ENCODE assay signal across 9 mouse cellular contexts in genomic region chr11:49871914-49872313, GRCm38 (mm10). TPM values are rescaled to one million over a fixed set of nuclear protein-coding genes. Genes with fewer than 3 reads are reported as not detected.
DNase-seq lines count a peak whose midpoint lies in the region; ATAC-seq and TF ChIP-seq lines count a peak whose summit lies in the region.
"Had no signal": no experiment of that assay in that cellular context is flagged by ENCODE, and none has a peak within 500 bp of the region (broad histone marks: within the 10 kb centered on the region; RNA-seq: fewer than 3 reads in every experiment).

No protein-coding gene starts in this region.

- 53% methylated on average over 6 of the region's 6 CpGs for WGBS in heart, embryonic 15.5 days
- 61% methylated on average over 6 of the region's 6 CpGs for WGBS in limb, embryonic 10.5 days
- WGBS in midbrain, embryonic 15.5 days: 62% methylated on average over 6 of the region's 6 CpGs

- no peak overlapping the region for H3K4me3 ChIP-seq in G1E (ENCODE audit: low read depth, low read length)
- H3K4me3 ChIP-seq in heart, embryonic 15.5 days: no peak overlapping the region
- H3K4me3 ChIP-seq in limb, embryonic 10.5 days: no peak overlapping the region
- no peak overlapping the region for H3K4me3 ChIP-seq in midbrain, embryonic 15.5 days
- H3K4me3 ChIP-seq: limb, embryonic 13.5 days had no signal

- H3K27me3 ChIP-seq in G1E (ENCODE audit: insufficient read depth, low read length): no peaks in the 10 kb centered on the region
- no peaks in the 10 kb centered on the region for H3K27me3 ChIP-seq in heart, embryonic 15.5 days
- no peaks in the 10 kb centered on the region for H3K27me3 ChIP-seq in limb, embryonic 10.5 days (ENCODE audit: low read depth, poor library complexity, severe bottlenecking)
- H3K27me3 ChIP-seq in midbrain, embryonic 15.5 days (replicated peaks): no peaks in the 10 kb centered on the region
- H3K27me3 ChIP-seq: limb, embryonic 13.5 days had no signal

- peaks cover 80% of the 10 kb centered on the region for H3K36me3 ChIP-seq in G1E (replicated peaks)
- peaks cover 22% of the 10 kb centered on the region for H3K36me3 ChIP-seq in heart, embryonic 15.5 days
- H3K36me3 ChIP-seq in limb, embryonic 10.5 days: peaks cover 46% of the 10 kb centered on the region
- peaks cover 35% of the 10 kb centered on the region; the same call in 1 of the 2 replicates for H3K36me3 ChIP-seq in midbrain, embryonic 15.5 days (replicated peaks)

- peaks cover 22% of the 10 kb centered on the region for H3K4me1 ChIP-seq in G1E (ENCODE audit: insufficient read depth, low read depth, low read length)
- H3K4me1 ChIP-seq in heart, embryonic 15.5 days (replicated peaks): peaks cover 10% of the 10 kb centered on the region
- no peaks in the 10 kb centered on the region for H3K4me1 ChIP-seq in limb, embryonic 10.5 days
- no peaks in the 10 kb centered on the region for H3K4me1 ChIP-seq in midbrain, embryonic 15.5 days

- no peak for ATAC-seq in G1E (ENCODE audit: extremely low read depth, insufficient number of reproducible peaks, low FRiP score, poor library complexity, severe bottlenecking)
- 0 out of 2 replicates have a peak, but pooled peaks have one; percentile 22 for ATAC-seq in heart, embryonic 15.5 days (replicated peaks; ENCODE audit: insufficient number of reproducible peaks, insufficient read depth, low FRiP score, low read depth)
- ATAC-seq in midbrain, embryonic 15.5 days (replicated peaks): peak; percentile 38

- no peaks in the 10 kb centered on the region for H3K9me3 ChIP-seq in G1E (replicated peaks)
- no peaks in the 10 kb centered on the region for H3K9me3 ChIP-seq in heart, embryonic 15.5 days (replicated peaks)
- no peaks in the 10 kb centered on the region for H3K9me3 ChIP-seq in limb, embryonic 10.5 days (replicated peaks)
- H3K9me3 ChIP-seq in midbrain, embryonic 15.5 days: no peaks in the 10 kb centered on the region
- H3K9me3 ChIP-seq: limb, embryonic 13.5 days had no signal

- H3K4me2 ChIP-seq in heart, embryonic 15.5 days: no peak overlapping the region
- H3K4me2 ChIP-seq in midbrain, embryonic 15.5 days: no peak overlapping the region
- H3K4me2 ChIP-seq: limb, embryonic 13.5 days had no signal

- TF ChIP-seq CTCF in G1E (IDR thresholded peaks at IDR 0.05; ENCODE audit: low read depth, low read length): peak; percentile 56

- intact Hi-C loops in heart, postnatal 25 days (cut with DNase I): no loop called here

- DNase-seq in heart, adult 11 months: peak; percentile 84
- no peak for DNase-seq in heart, postnatal 25 days (ENCODE audit: low spot score)
- DNase-seq in G1E (ENCODE audit: low spot score): peak; percentile 23
- peak; percentile 81 to 82 for DNase-seq in cerebellum, postnatal 14 days
- peak; percentile 62 for DNase-seq in limb, embryonic 10.5 days (ENCODE audit: low spot score)
- DNase-seq in thymus, postnatal 25 days: peak; percentile 20

- H3K9ac ChIP-seq in heart, embryonic 15.5 days: no peak overlapping the region
- no peak overlapping the region for H3K9ac ChIP-seq in midbrain, embryonic 15.5 days
- H3K9ac ChIP-seq: limb, embryonic 13.5 days had no signal

- H3K27ac ChIP-seq in heart, embryonic 15.5 days: no peak overlapping the region
- no peak overlapping the region for H3K27ac ChIP-seq in limb, embryonic 10.5 days
- H3K27ac ChIP-seq in midbrain, embryonic 15.5 days: no peak overlapping the region
- H3K27ac ChIP-seq: limb, embryonic 13.5 days had no signal

RNA-seq across cellular contexts. Expression of gene Mapk9, which starts 25.4 kb away (rescaled TPM):
- total RNA-seq in heart, postnatal 25 days (2021): 10 to 100 TPM; 42.5 to 44.2 TPM
- total RNA-seq in G1E (2014; fragmentation: Nextera tagmentation) (47.9 and 50.8 TPM in 2 replicates), G1E (2017) (29.3 and 39.1 TPM in 2 replicates)
- polyA plus RNA-seq in G1E (2012): 6.5 and 7.8 TPM in 2 replicates
- 31.1 and 33.0 TPM in 2 replicates for polyA plus RNA-seq in heart, embryonic 15.5 days (2015; fragmentation: Nextera tagmentation; extraction: Ambion mirVana)
- 22.4 and 31.1 TPM in 2 replicates for polyA plus RNA-seq in limb, embryonic 10.5 days (2016; fragmentation: Nextera tagmentation; extraction: Ambion mirVana)
- polyA plus RNA-seq in midbrain, embryonic 15.5 days (2015; fragmentation: Nextera tagmentation; extraction: Ambion mirVana): 63.3 and 68.7 TPM in 2 replicates

RNA-seq across cellular contexts. Expression of gene Rasgef1c, which starts 29.7 kb away (rescaled TPM):
- total RNA-seq in heart, postnatal 25 days (2021): under 1 TPM; 0.31 to 0.42 TPM
- not detected in 2 replicates for total RNA-seq in G1E (2014; fragmentation: Nextera tagmentation)
- 0.05 and 0.06 TPM in 2 replicates for total RNA-seq in G1E (2017)
- polyA plus RNA-seq in G1E (2012): not detected in 2 replicates
- polyA plus RNA-seq in heart, embryonic 15.5 days (2015; fragmentation: Nextera tagmentation; extraction: Ambion mirVana): 0.05 and 0.28 TPM in 2 replicates
- polyA plus RNA-seq in limb, embryonic 10.5 days (2016; fragmentation: Nextera tagmentation; extraction: Ambion mirVana): 0.15 TPM in 1 of 2 replicates, not detected in the other
- 28.0 and 29.8 TPM in 2 replicates for polyA plus RNA-seq in midbrain, embryonic 15.5 days (2015; fragmentation: Nextera tagmentation; extraction: Ambion mirVana)

Comparison
In these comparisons a context has a peak if more than half of its experiments do, and no peak if none do; other contexts are left out.
1. RNA of gene Rasgef1c, which starts 29.7 kb away (polyA plus RNA-seq): 28.0 to 29.8 TPM in midbrain, embryonic 15.5 days; 0.15 TPM in limb, embryonic 10.5 days, 0.05 to 0.28 TPM in heart, embryonic 15.5 days and not detected in G1E; every median in the first group is over 10 times any median in the second.